Mouse (Mus musculus): ENCODE results near the gene Iqck. TPM values are rescaled to one million over a fixed set of nuclear protein-coding genes. Genes with fewer than 3 reads are reported as not detected.
A peak's percentile ranks its signal among the peaks of the same experiment; 100 is the strongest.

Iqck gene
- 0.58 TPM in 1 of 2 replicates, not detected in the other for total RNA-seq (2014; fragmentation: Nextera tagmentation)
- 0.57 and 1.2 TPM in 2 replicates for total RNA-seq (2017)

DNA sequence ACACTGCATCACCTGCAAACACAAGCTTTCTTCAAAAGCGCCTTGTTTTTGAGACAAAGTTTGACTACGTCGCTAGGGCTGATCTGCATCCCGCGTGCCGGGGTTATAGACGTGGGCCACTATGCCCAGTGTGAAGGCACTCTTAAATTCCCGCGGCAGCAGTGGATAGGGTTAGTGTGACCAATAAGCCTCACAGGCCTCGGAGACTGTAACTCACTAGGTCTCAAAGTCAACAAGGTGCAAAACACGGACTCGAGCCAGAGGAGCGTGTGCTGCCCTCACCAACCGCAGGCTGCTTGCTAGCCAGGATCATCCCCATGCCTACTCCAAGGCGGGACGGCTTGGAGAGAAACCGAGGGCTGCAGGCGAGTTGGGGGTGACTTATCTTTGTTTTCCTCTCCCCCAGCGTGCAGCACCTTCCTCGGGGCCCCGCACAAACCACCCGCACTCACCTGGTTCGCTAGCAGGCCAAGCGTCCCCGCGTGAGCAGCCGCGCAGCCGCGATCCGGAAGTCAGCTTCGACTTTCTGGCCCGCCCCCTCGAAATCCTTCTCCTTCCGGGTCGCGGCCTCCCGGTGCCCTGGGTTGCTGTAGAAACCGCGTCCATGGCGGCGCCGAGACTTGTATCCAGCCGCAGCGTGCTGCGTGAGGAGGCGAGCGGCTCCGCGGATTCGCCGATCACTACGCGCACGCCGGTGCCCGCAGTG is at the start of gene Iqck:
Gene Iqck, plus strand, starts transcription at position 582 of the 706 bp plus-strand sequence.
- ATAC-seq (replicated peaks; ENCODE audit: poor library complexity, severe bottlenecking) = peak; percentile 84

DNA sequence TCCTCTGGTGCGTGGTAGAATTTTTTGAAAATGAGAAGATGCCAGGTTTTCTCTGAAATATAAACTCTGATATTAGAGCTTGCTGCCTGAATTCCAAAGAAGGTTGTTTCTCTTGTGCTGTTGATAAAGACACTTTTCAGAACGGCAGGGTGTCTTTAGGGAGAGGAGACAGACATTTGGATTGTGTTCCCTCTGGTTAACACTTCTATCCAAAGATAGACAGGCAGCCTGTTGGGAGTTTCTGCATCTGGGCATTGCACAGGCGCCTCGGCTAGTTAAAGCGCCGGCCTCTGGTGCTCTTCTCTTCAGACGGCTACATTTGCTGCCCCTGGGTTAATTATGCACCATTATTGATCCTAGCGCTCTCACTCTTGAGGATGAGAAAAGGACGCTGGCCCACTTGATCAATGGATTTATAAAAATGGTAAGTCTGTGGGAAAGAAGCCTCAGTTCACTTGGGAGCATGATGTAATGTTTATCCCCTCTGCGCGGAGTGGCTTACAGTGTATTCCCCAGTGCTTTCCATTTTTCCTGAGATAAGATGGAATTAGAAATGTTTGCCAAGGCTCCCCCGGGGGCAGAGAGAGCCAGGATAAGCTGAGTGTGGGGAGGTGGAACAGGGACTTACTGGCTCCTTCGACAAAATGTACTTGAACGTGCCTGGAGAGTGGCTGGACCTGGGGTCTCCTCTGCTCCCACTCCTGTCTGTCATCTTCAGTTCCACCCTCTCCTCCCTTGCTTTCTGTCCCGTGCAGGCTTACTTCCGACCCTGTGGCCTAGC is 48.7 kb upstream of the Iqck start:
- ATAC-seq (replicated peaks; ENCODE audit: poor library complexity, severe bottlenecking) = no peak

DNA sequence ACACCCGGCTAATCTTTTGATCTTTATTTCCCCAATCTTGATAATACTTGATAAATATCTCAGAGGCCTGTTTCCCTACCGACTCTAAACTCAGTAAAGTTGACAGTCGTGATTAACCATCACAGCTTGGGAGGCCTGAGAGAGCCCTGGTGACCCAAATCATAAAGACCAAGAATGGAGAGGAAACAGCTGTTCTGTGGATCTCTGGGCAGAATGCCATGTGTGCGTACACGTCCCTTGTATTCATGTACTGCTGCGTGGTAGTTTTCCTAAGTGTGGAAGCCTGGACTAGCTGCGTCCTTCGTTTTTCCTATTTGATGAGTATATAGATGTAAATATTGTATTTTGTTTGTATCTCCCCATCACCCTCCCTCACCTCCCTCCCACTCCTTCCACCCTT is 47.7 kb upstream of the Iqck start:
- ATAC-seq (replicated peaks; ENCODE audit: poor library complexity, severe bottlenecking) = no peak

- ATAC-seq (replicated peaks; ENCODE audit: poor library complexity, severe bottlenecking) = peak; percentile 85
Observed at GRCm38 (mm10) chr7:118811407-118812106, 44.0 kb upstream of the Iqck start.

DNA sequence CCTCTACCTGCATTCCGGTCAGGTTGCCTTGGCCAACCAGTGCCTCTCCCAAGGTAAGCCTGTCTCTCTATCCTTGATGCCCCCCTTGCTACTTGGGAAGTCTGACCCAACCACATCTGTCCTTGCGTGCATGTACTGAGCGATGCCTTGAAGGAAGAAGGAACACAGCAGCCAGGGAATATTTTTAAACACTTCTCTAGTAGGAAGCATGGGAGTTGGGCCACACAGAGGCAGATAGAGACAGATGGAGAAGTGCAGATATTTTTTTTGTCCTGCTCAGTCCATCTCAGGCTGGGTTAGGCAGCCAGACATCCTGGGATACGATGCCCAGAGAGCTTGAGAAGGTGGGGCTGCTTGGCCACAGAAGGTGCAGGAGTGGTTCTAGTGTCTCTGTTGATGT is 42.0 kb upstream of the Iqck start:
- no peak for ATAC-seq (replicated peaks; ENCODE audit: poor library complexity, severe bottlenecking)

GRCm38 (mm10) chr7:118816275-118816674 is 39.3 kb upstream of the Iqck start:
- no peak for ATAC-seq (replicated peaks; ENCODE audit: poor library complexity, severe bottlenecking)

DNA sequence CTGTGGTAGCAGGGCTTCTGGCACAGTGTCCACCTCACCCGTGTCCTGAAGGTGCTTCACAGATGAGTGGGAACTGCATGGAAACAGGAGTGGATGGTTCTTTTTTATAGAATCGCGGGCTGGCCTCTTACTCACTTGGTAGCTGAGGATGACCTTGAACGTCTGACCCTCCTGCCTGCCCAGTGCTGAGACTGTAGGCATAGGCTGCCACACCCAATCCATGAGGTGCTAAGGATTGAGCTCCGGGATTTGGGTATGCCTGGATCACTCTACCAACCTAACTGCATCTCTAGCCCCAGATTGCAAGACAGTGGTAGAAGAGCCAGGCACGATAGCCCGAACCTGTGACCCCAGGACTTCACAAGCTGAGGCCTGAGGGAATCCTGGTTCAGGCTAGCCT is 37.8 kb upstream of the Iqck start:
- no peak for ATAC-seq (replicated peaks; ENCODE audit: poor library complexity, severe bottlenecking)

DNA sequence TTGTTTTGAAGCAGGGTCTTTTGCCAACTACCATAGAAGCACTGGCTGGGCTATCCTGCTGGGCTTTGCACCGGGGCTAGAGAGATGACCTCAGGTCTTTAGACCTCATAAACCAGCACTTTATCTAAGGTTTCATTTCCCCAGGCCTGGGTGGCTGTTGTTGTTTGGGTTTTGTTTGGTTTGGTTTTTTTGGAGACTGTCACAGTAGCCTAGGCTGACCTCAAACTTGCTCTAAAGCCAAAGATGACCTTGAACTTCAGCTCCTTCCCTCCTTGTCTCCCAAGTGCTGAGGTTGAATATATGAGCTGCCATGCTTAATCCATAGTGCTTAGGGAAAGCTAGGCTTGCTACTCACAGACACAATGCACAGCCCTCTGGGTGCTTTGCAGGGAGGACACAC is 35.9 kb upstream of the Iqck start:
- ATAC-seq (replicated peaks; ENCODE audit: poor library complexity, severe bottlenecking) = no peak

DNA sequence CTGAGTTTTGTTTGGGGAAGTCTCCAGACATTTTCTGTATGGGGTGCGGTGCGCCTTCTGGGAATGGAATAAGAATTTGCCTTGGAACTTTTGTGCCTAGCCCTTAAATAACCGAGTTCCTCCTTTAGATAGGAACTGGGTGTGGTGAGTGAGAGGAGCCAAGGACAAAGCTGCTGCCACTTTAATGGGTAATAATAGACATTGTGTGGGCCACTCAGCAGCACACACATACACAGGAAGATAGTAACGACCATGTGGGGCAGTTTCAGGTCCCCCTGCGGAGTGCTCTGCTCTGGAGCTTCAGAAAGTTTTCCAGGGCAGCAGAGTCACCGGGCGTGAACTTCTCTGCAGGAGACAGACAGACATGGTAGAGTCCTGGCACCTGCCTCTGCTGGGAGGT is 34.2 kb upstream of the Iqck start:
- ATAC-seq (replicated peaks; ENCODE audit: poor library complexity, severe bottlenecking) = no peak

- no peak for ATAC-seq (replicated peaks; ENCODE audit: poor library complexity, severe bottlenecking)
Observed at GRCm38 (mm10) chr7:118821887-118822556, 33.5 kb upstream of the Iqck start.

DNA sequence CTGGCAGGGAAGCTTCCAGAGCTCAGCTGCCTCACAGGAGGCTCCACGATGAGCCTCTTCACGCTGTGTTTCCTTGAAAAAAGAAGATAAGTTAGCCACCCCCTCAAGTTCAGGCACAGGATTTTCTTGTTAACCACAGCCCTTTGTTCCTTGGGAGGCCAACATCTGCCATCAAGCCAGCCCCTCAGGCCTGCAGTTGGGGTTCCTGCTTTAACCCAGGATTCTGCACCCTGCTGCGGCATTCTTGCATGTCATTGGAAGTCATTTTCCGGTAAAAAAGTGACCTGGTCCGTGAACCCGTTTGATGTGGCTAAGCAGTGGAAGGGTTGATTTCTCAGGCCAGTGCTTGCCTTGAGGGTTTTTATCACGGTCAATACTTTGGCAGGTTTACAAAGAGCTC is 31.1 kb upstream of the Iqck start:
- no peak for ATAC-seq (replicated peaks; ENCODE audit: poor library complexity, severe bottlenecking)

- peak; percentile 88 for ATAC-seq (replicated peaks; ENCODE audit: poor library complexity, severe bottlenecking)
Observed at GRCm38 (mm10) chr7:118827975-118828416, 27.6 kb upstream of the Iqck start.

DNA sequence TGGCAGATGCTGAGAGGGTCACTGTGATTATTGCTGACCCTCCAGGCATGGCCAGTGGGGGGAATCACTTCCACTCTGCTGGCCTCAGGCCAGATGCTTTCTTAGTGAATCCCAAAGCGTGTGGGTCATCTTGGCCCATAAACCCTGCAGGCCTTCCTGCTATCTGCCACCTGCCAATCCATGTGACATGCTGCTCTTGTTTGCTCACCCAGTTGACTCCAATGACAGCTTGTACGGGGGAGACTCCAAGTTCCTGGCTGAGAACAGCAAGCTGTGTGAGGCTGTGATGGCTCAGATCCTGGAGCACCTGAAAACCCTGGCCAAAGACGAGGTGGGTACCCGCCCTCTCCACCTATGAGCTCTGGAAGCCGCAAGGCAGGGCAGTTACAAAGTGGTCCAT is 17.7 kb upstream of the Iqck start:
- ATAC-seq (replicated peaks; ENCODE audit: poor library complexity, severe bottlenecking) = no peak

- no peak for ATAC-seq (replicated peaks; ENCODE audit: poor library complexity, severe bottlenecking)
Observed at GRCm38 (mm10) chr7:118841030-118841745, 14.4 kb upstream of the Iqck start.

DNA sequence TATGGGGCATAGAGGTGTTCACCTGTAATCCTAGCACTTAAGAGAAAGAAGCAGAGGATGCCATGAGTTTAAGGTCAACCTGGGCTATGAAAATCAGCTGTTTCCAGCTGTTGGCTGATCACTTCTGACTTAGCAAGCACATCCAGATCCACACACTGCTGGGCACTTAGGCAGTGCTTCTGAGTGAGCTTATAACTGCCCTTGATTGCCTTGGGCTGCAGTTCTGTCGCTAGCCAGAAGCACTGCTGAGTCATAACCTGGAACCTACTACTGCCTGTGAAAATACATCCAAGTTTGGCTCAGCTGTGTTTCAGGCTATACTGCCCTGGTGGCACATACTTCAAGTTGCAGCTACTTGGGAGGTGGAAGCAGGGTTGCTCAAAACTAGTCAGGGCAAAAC is 13.8 kb upstream of the Iqck start:
- no peak for ATAC-seq (replicated peaks; ENCODE audit: poor library complexity, severe bottlenecking)

DNA sequence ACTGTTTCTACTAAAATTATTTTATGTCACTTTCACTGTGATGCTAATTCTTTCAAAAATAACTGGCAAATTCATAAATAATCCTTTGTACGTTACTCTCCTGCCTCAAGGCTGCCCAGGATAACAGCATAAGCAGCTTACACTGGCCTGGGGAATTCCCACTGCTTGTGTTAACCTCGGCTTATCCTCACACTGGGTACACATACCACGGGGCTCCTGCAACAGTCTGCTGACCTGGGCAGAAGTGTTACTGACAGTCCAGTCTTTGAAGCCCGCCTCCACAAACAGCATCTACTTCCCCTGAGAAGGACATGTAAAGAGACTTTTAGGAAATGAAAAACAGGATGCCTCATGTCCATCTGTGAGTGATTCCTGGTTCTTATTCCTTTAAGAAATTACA is 12.6 kb upstream of the Iqck start:
- no peak for ATAC-seq (replicated peaks; ENCODE audit: poor library complexity, severe bottlenecking)

DNA sequence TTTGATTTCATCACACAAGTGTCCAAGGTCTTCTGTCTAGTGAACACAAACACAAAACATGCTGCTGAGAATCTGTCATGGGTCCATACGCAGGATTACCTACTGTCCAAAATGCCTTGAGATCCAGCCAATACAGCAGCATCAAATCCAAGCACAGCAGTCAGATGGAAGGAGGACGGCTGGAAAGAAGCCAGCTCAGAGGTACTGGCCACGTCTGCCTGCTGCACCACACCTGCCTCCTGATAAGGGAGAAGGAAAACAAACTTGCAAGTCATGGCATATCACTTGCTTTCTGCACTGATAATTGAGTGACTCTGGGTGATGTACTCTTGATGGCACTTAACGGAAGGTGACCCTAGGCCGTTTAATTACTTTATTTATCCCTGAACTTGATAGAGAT is 10.4 kb upstream of the Iqck start:
- ATAC-seq (replicated peaks; ENCODE audit: poor library complexity, severe bottlenecking) = no peak

DNA sequence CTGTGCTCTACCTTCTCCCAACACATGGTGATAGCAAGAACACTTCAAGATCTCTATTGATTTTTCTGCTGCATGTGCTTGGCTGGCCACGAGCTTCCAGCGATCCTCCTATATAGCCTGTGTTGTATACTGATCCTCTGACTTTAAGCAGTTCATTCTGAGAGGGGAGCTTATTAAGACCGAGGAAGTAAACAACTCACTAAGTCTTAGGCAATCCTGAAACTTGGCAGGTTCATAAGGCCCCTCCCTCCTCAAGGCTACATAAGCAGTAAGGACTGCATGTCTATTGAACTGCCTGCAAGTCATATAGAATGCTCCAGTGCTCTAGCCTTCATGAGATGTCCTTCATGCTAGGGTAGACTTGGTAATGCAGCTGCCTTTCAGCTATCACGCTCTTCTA is 9.2 kb upstream of the Iqck start:
- no peak for ATAC-seq (replicated peaks; ENCODE audit: poor library complexity, severe bottlenecking)

DNA sequence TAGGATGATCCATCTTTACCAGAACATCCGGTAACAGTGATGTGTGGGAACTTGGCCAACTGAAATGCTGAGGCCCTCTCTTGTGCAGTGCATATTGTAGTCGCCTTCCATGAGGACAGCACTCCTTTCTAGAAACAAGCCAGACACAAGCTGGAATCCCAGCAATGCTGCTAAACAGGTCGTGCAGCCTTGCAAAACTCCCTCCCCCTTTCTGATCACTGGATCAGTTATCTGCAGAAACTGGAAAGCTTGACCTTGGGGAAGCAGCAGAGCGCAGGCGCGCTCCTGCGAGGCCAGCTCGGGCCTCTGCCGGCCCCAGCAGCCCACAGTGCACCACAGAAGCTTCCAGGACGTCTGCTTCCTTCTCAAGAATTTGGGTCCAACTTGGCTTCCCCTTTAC is 6.8 kb upstream of the Iqck start:
- ATAC-seq (replicated peaks; ENCODE audit: poor library complexity, severe bottlenecking) = no peak

All from granulocyte monocyte progenitor cell, adult 5-6 weeks (primary cell).